Mouse (Mus musculus) megakaryocyte, embryonic 14.5 days (primary cell): ENCODE measurements around the gene Ttc9. TPM values are rescaled to one million over a fixed set of nuclear protein-coding genes. Genes with fewer than 3 reads are reported as not detected.
A peak's percentile ranks its signal among the peaks of the same experiment; 100 is the strongest.

Source experiments
- H3K27me3 ChIP-seq: replicated peaks from 2 replicates; pipeline ENCODE3; 2012; ENCODE audit warnings: inconsistent platforms
- H3K36me3 ChIP-seq: replicated peaks from 2 replicates; pipeline ENCODE3; 2012; ENCODE audit warnings: low read length, inconsistent platforms, mixed read lengths
- H3K4me1 ChIP-seq: 2 replicates; pipeline ENCODE4 v1.6.1; 2012; ENCODE audit warnings: inconsistent platforms
- H3K4me3 ChIP-seq: replicated peaks from 2 replicates; pipeline ENCODE3; 2012; ENCODE audit warnings: moderate library complexity, mild to moderate bottlenecking, inconsistent platforms
- H3K9me3 ChIP-seq: 2 replicates; pipeline ENCODE4 v1.6.1; 2012; ENCODE audit warnings: inconsistent platforms
- FLI1 ChIP-seq: IDR thresholded peaks from 2 replicates; pipeline ENCODE4 v1.6.1; 2012; ENCODE audit warnings: low read length, inconsistent platforms, mixed read lengths
- GATA1 ChIP-seq: IDR thresholded peaks from 3 replicates; pipeline ENCODE4 v1.6.1; 2012; ENCODE audit warnings: mixed read lengths, low read length, inconsistent platforms, borderline replicate concordance
- polyA plus RNA-seq: library from polyadenylated mRNA; stranded (reverse); fragments of >175 nt; gene quantifications from 2 replicates; pipeline ENCODE4 v1.2.3, GENCODE M21; 2012; ENCODE audit warnings: low replicate concordance; ENCODE audit not compliant: insufficient read depth

Ttc9 gene
- polyA plus RNA-seq, 1 experiment, result 3.7 TPM

- H3K9me3 ChIP-seq, result no peaks in the 10 kb centered on the region
- no peak for TF ChIP-seq FLI1
- no peak for TF ChIP-seq GATA1
- no peak overlapping the region for H3K4me3 ChIP-seq
- no peaks in the 10 kb centered on the region for H3K36me3 ChIP-seq
- peaks cover 35% of the 10 kb centered on the region for H3K4me1 ChIP-seq
- H3K27me3 ChIP-seq, result peaks cover 4% of the 10 kb centered on the region
Observed at GRCm38 (mm10) chr12:81685981-81686380, 54.9 kb downstream of the Ttc9 start.

- Histone ChIP-seq H3K4me3 (no peak overlapping the region), H3K36me3 (no peaks in the 10 kb centered on the region), H3K4me1 (peaks cover 35% of the 10 kb centered on the region), H3K9me3 (no peaks in the 10 kb centered on the region), H3K27me3 (peaks cover 4% of the 10 kb centered on the region)
- no peak for TF ChIP-seq FLI1
- no peak for TF ChIP-seq GATA1
Observed at GRCm38 (mm10) chr12:81686406-81687117, 55.5 kb downstream of the Ttc9 start.

GRCm38 (mm10) chr12:81687873-81688272, 56.8 kb downstream of the Ttc9 start:
- Histone ChIP-seq H3K36me3 (no peaks in the 10 kb centered on the region), H3K4me1 (peaks cover 35% of the 10 kb centered on the region), H3K9me3 (no peaks in the 10 kb centered on the region), H3K27me3 (peaks cover 4% of the 10 kb centered on the region), H3K4me3 (no peak overlapping the region)
- TF ChIP-seq GATA1, result no peak
- no peak for TF ChIP-seq FLI1

- Histone ChIP-seq H3K36me3 (no peaks in the 10 kb centered on the region), H3K4me1 (peaks cover 35% of the 10 kb centered on the region), H3K27me3 (peaks cover 4% of the 10 kb centered on the region), H3K4me3 (peak overlapping the region; percentile 35), H3K9me3 (no peaks in the 10 kb centered on the region)
- TF ChIP-seq FLI1, result no peak
- TF ChIP-seq GATA1, result no peak
Observed at GRCm38 (mm10) chr12:81688537-81688936, 57.5 kb downstream of the Ttc9 start.

- Histone ChIP-seq H3K27me3 (peaks cover 2% of the 10 kb centered on the region), H3K36me3 (no peaks in the 10 kb centered on the region), H3K9me3 (peaks cover under 1% of the 10 kb centered on the region; the same call in 1 of the 2 replicates), H3K4me1 (peaks cover 35% of the 10 kb centered on the region), H3K4me3 (peak overlapping the region; percentile 8)
- TF ChIP-seq FLI1 (no peak), GATA1 (no peak)
Observed at GRCm38 (mm10) chr12:81689505-81690056, 58.5 kb downstream of the Ttc9 start.

GRCm38 (mm10) chr12:81690111-81690510, 59.1 kb downstream of the Ttc9 start:
- Histone ChIP-seq H3K4me1 (peaks cover 35% of the 10 kb centered on the region), H3K9me3 (peaks cover 5% of the 10 kb centered on the region; the same call in 1 of the 2 replicates), H3K27me3 (peaks cover 4% of the 10 kb centered on the region), H3K36me3 (no peaks in the 10 kb centered on the region), H3K4me3 (no peak overlapping the region)
- TF ChIP-seq GATA1 (no peak), FLI1 (no peak)

- H3K36me3 ChIP-seq, result no peaks in the 10 kb centered on the region
- H3K4me3 ChIP-seq, result no peak overlapping the region
Observed at GRCm38 (mm10) chr12:81690751-81691150, 59.7 kb downstream of the Ttc9 start.

GRCm38 (mm10) chr12:81691177-81691730, 60.2 kb downstream of the Ttc9 start:
- TF ChIP-seq GATA1 (no peak), FLI1 (no peak)
- peaks cover 35% of the 10 kb centered on the region for H3K4me1 ChIP-seq
- no peaks in the 10 kb centered on the region for H3K36me3 ChIP-seq
- no peak overlapping the region for H3K4me3 ChIP-seq
- H3K27me3 ChIP-seq, result peaks cover 2% of the 10 kb centered on the region
- peaks cover 5% of the 10 kb centered on the region; the same call in 1 of the 2 replicates for H3K9me3 ChIP-seq

More at GRCm38 (mm10) chr12:81690751-81691150, 59.7 kb downstream of the Ttc9 start:
- H3K27me3 ChIP-seq, result peaks cover 2% of the 10 kb centered on the region
- H3K9me3 ChIP-seq, result peaks cover 5% of the 10 kb centered on the region; the same call in 1 of the 2 replicates
- peaks cover 35% of the 10 kb centered on the region for H3K4me1 ChIP-seq
- TF ChIP-seq FLI1 (no peak), GATA1 (no peak)

GRCm38 (mm10) chr12:81698011-81698410, 67.0 kb downstream of the Ttc9 start:
- TF ChIP-seq FLI1 (no peak), GATA1 (no peak)
- peaks cover 8% of the 10 kb centered on the region; the same call in 1 of the 2 replicates for H3K9me3 ChIP-seq
- no peaks in the 10 kb centered on the region for H3K4me1 ChIP-seq
- peaks cover 10% of the 10 kb centered on the region for H3K27me3 ChIP-seq
- no peak overlapping the region for H3K4me3 ChIP-seq
- no peaks in the 10 kb centered on the region for H3K36me3 ChIP-seq

- Histone ChIP-seq H3K4me3 (no peak overlapping the region), H3K27me3 (peaks cover 10% of the 10 kb centered on the region), H3K36me3 (no peaks in the 10 kb centered on the region), H3K9me3 (peaks cover 14% of the 10 kb centered on the region), H3K4me1 (no peaks in the 10 kb centered on the region)
- TF ChIP-seq FLI1, result no peak
- TF ChIP-seq GATA1, result no peak
Observed at GRCm38 (mm10) chr12:81702903-81703302, 71.9 kb downstream of the Ttc9 start.
